Mouse (Mus musculus): ENCODE results near the gene Sdsl.

GRCm38 (mm10) chr5:120479538-120479937, 6.9 kb upstream of the Sdsl start:
- TF ChIP-seq POLR2A (IDR thresholded peaks at IDR 0.05; ENCODE audit: borderline replicate concordance, low read depth, low read length) (no peak), CTCF (IDR thresholded peaks at IDR 0.05; ENCODE audit: low read depth, low read length) (no peak)

Measured in bone marrow macrophage, adult 2 months (primary cell).